Mouse (Mus musculus) testis, postnatal 14 days (tissue): ENCODE measurements around the gene Hook2.

Source experiments
- DNase-seq: peaks from one replicate; pipeline ENCODE4 v3.0.0; 2021; ENCODE audit warnings: low spot score

The Hook2 gene

GRCm38 (mm10) chr8:84987388-84987787 is 3.0 kb upstream of the Hook2 start:
- DNase-seq = no peak

- no peak for DNase-seq
Observed at GRCm38 (mm10) chr8:84987903-84988302, 2.5 kb upstream of the Hook2 start.

- DNase-seq = no peak
Observed at GRCm38 (mm10) chr8:84989311-84989731, 1.1 kb upstream of the Hook2 start.

GRCm38 (mm10) chr8:84989810-84990209 is 593 bp upstream of the Hook2 start:
- DNase-seq = peak; percentile 87

GRCm38 (mm10) chr8:84990836-84991235 is 433 bp downstream of the Hook2 start:
- peak; percentile 83 for DNase-seq

GRCm38 (mm10) chr8:84994375-84994774 is 4.0 kb downstream of the Hook2 start:
- no peak for DNase-seq

GRCm38 (mm10) chr8:84995680-84996079 is 5.3 kb downstream of the Hook2 start:
- DNase-seq = peak; percentile 63

GRCm38 (mm10) chr8:84996978-84997377 is 6.6 kb downstream of the Hook2 start:
- DNase-seq = no peak

GRCm38 (mm10) chr8:84997649-84998295 is 7.4 kb downstream of the Hook2 start:
- peak; percentile 84 for DNase-seq

- DNase-seq = peak; percentile 79
Observed at GRCm38 (mm10) chr8:85007686-85008085, 17.3 kb downstream of the Hook2 start.

- DNase-seq = no peak
Observed at GRCm38 (mm10) chr8:85011242-85011641, 20.8 kb downstream of the Hook2 start.

- DNase-seq = peak; percentile 77
Observed at GRCm38 (mm10) chr8:85013230-85013840, 22.9 kb downstream of the Hook2 start.

GRCm38 (mm10) chr8:85014431-85014830 is 24.0 kb downstream of the Hook2 start, which contains the start of gene Best2:
TSS of gene Best2 (minus strand) at chr8:85014531.
- DNase-seq = no peak

- no peak for DNase-seq
Observed at GRCm38 (mm10) chr8:85016724-85017123, 26.3 kb downstream of the Hook2 start.

GRCm38 (mm10) chr8:85017209-85017608 is 26.8 kb downstream of the Hook2 start:
- no peak for DNase-seq

- no peak for DNase-seq
Observed at GRCm38 (mm10) chr8:85021514-85022055, 31.2 kb downstream of the Hook2 start.

- no peak for DNase-seq
Observed at GRCm38 (mm10) chr8:85023846-85024245, 33.4 kb downstream of the Hook2 start.

- DNase-seq = peak; percentile 89
Observed at GRCm38 (mm10) chr8:85025098-85025932, 34.9 kb downstream of the Hook2 start, which contains the start of gene Asna1. TSS of gene Asna1 (minus strand) at chr8:85025281.

GRCm38 (mm10) chr8:85026670-85027515 is 36.5 kb downstream of the Hook2 start, which contains the start of gene Trir:
TSS of gene Trir (plus strand) at chr8:85026823.
- DNase-seq = peak; percentile 97

- no peak for DNase-seq
Observed at GRCm38 (mm10) chr8:85027516-85027855, 37.1 kb downstream of the Hook2 start.

- no peak for DNase-seq
Observed at GRCm38 (mm10) chr8:85027922-85028321, 37.5 kb downstream of the Hook2 start.

- no peak for DNase-seq
Observed at GRCm38 (mm10) chr8:85029271-85029670, 38.9 kb downstream of the Hook2 start.
